Mouse (Mus musculus): ENCODE measurements around the gene Atg4c. TPM values are rescaled to one million over a fixed set of nuclear protein-coding genes. Genes with fewer than 3 reads are reported as not detected.
A peak's percentile ranks its signal among the peaks of the same experiment; 100 is the strongest.

Gene Atg4c
- polyA plus RNA-seq, 1 experiment from 2014 or later: 13.1 TPM

DNA sequence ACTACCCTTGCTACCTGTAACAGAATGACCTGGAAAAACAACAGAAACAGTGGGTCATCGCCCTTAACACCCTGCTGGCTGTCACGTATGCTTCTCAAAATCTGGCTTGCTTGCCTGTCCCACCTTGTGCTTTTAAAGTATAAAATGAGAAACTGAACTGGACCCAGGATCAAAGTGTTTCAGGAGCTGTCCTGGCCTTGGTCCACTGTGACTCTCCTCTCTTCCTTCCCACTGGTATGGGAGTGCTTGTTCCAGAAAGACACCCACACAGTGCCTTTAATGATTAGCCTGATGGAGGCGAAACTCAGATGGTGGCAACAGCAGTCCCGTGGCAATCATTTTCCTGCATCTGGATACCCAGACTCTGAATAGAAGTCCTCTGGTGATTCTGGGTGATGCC, 9.1 kb upstream of the Atg4c start:
- no peak for ATAC-seq (replicated peaks; ENCODE audit: low FRiP score, low read depth)
- H3K27me3 ChIP-seq (ENCODE audit: insufficient read depth, low read length): no peaks in the 10 kb centered on the region
- 37% methylated on average over 4 of the region's 4 CpGs for WGBS
- H3K4me1 ChIP-seq (replicated peaks; ENCODE audit: insufficient read depth, low read length): no peaks in the 10 kb centered on the region
- H3K4me3 ChIP-seq (replicated peaks; ENCODE audit: low read depth, low read length): no peak overlapping the region
- H3K9me3 ChIP-seq (replicated peaks; ENCODE audit: low read length): no peaks in the 10 kb centered on the region
- H3K27ac ChIP-seq: no peak overlapping the region
- H3K36me3 ChIP-seq (ENCODE audit: insufficient read depth, low read length): no peaks in the 10 kb centered on the region
- 0 out of 2 replicates have a peak overlapping the region, but pooled peaks have one; percentile 8 for H3K9ac ChIP-seq (ENCODE audit: low read depth, low read length)
- H3K4me2 ChIP-seq (ENCODE audit: low read length): no peak overlapping the region
- DNase-seq (ENCODE audit: low spot score): no peak
- no peak for TF ChIP-seq CTCF (IDR thresholded peaks at IDR 0.05; ENCODE audit: low read depth)

DNA sequence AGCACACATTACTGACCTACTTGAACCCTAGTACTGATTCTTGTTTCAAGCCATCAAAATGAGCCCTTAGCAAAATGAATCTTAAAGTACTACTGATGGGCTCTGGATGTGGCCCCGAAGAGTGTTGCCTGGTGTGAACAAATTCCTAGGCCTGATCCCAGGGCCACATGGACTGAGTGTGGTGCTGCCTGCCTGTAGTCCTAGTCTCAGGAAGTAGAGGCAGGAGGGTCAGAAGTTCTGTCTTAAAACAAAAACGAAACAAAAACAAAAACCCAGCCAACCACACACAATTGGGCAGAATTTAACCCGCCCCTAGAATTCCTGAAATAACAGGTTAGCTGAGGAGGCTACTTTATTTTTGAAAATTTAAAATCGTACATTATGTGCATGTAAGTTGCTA, 8.4 kb upstream of the Atg4c start:
- H3K9me3 ChIP-seq (replicated peaks; ENCODE audit: low read length): no peaks in the 10 kb centered on the region
- no peak overlapping the region for H3K4me3 ChIP-seq (replicated peaks; ENCODE audit: low read depth, low read length)
- DNase-seq (ENCODE audit: low spot score) (no peak), ATAC-seq (replicated peaks; ENCODE audit: low FRiP score, low read depth) (no peak)
- H3K9ac ChIP-seq (ENCODE audit: low read depth, low read length): no peak overlapping the region
- H3K4me1 ChIP-seq (replicated peaks; ENCODE audit: insufficient read depth, low read length): no peaks in the 10 kb centered on the region
- H3K27ac ChIP-seq: no peak overlapping the region
- no peaks in the 10 kb centered on the region for H3K27me3 ChIP-seq (ENCODE audit: insufficient read depth, low read length)
- no peak overlapping the region for H3K4me2 ChIP-seq (ENCODE audit: low read length)
- 74% methylated on average over 4 of the region's 4 CpGs for WGBS
- no peak for TF ChIP-seq CTCF (IDR thresholded peaks at IDR 0.05; ENCODE audit: low read depth)
- no peaks in the 10 kb centered on the region for H3K36me3 ChIP-seq (ENCODE audit: insufficient read depth, low read length)

DNA sequence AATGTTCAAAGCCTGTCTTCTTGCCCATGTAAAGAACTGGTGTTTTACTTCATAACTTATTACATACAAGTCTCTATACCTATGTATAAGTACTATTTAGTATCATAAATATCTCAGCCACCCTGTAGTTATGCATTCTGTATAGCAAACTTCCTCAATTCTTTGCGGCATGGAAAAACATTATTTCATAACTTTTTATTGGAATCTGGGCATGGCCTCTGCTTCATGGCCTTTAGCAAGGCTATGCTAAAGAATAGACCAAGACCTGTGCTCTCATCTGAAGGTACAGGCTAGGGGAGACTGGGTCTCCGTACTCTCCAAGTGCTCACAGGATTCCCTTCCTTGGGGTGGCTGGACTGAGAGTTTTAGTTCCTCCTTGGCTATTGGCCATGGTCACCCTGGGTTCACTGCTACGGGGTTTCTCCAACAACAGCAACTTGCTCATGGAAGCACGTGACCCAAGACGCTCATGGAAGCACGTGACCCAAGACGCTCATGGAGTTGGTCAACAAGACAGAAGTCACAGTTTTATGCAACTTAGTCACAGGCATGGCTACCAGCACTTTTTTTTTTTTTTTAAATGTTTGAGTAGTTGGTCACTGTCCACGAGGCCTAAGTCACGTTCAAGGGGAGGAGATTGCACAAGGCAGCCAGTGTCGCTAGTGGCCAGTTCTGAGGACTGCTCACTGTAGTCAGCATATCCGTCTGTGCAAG, 7.2 kb upstream of the Atg4c start:
- 88% methylated on average over 11 of the region's 11 CpGs for WGBS

DNA sequence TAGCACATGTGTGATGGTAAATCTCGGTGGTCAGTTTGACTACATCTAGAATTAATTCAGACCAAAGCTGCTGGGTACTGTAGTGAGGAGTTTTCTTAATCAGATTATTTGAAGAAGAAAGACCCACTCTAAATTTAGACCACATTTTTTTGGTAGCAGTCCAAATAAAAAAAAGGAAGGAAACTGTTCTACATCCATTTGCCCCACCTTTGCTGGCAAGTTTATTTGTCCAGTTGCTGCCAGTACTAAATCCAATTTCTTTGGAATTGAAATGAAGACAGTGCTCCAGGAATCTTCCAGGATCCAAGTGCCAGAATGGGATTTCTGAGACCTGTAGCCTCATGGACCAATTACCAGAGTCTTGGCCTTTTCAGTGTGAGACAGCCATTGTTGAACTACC, 1.1 kb upstream of the Atg4c start:
- no peak overlapping the region for H3K9ac ChIP-seq (ENCODE audit: low read depth, low read length)
- no peak for TF ChIP-seq CTCF (IDR thresholded peaks at IDR 0.05; ENCODE audit: low read depth)

More for the DNA sequence above, 7.2 kb upstream of the Atg4c start:
- H3K4me3 ChIP-seq (replicated peaks; ENCODE audit: low read depth, low read length): no peak overlapping the region
- no peak overlapping the region for H3K9ac ChIP-seq (ENCODE audit: low read depth, low read length)
- H3K27me3 ChIP-seq (ENCODE audit: insufficient read depth, low read length): no peaks in the 10 kb centered on the region
- ATAC-seq (replicated peaks; ENCODE audit: low FRiP score, low read depth): no peak
- H3K9me3 ChIP-seq (replicated peaks; ENCODE audit: low read length): no peaks in the 10 kb centered on the region
- H3K36me3 ChIP-seq (ENCODE audit: insufficient read depth, low read length): no peaks in the 10 kb centered on the region
- H3K4me2 ChIP-seq (ENCODE audit: low read length): no peak overlapping the region
- no peak overlapping the region for H3K27ac ChIP-seq
- H3K4me1 ChIP-seq (replicated peaks; ENCODE audit: insufficient read depth, low read length): no peaks in the 10 kb centered on the region
- TF ChIP-seq CTCF (IDR thresholded peaks at IDR 0.05; ENCODE audit: low read depth): no peak
- no peak for DNase-seq (ENCODE audit: low spot score)

DNA sequence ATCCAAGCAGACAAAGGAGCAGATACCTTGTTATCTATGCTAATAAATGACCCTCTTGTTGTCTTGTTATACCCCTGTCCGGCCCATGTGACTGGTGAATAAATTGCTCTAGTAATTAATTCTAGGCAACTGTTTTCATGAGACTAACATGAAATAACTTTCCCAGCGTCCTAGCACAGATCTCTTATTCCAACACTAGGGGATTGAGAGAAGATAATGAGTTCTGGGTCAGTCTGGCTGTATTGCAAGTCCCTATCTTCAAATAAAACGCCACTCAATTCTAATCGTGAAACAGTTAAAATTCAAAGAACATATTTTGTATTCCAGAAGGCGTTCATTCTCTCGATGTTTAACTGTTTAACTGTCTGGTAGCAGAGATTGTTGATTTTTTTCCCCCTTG, 520 bp upstream of the Atg4c start:
- no peaks in the 10 kb centered on the region for H3K9me3 ChIP-seq (replicated peaks; ENCODE audit: low read length)
- no peaks in the 10 kb centered on the region for H3K27me3 ChIP-seq (ENCODE audit: insufficient read depth, low read length)
- H3K9ac ChIP-seq (ENCODE audit: low read depth, low read length): no peak overlapping the region
- WGBS: 46% methylated on average over 6 of the region's 6 CpGs
- H3K4me3 ChIP-seq (replicated peaks; ENCODE audit: low read depth, low read length): peak overlapping the region; percentile 74
- no peak overlapping the region for H3K27ac ChIP-seq
- H3K4me1 ChIP-seq (replicated peaks; ENCODE audit: insufficient read depth, low read length): 0 out of 2 replicates have a peak, but pooled peaks cover 4% of the 10 kb centered on the region
- ATAC-seq (replicated peaks; ENCODE audit: low FRiP score, low read depth): no peak
- DNase-seq (ENCODE audit: low spot score): no peak
- H3K4me2 ChIP-seq (ENCODE audit: low read length): peak overlapping the region; percentile 69
- 0 out of 2 replicates have a peak, but pooled peaks have one; percentile 2 for TF ChIP-seq CTCF (IDR thresholded peaks at IDR 0.05; ENCODE audit: low read depth)
- no peaks in the 10 kb centered on the region for H3K36me3 ChIP-seq (ENCODE audit: insufficient read depth, low read length)

More for the DNA sequence above, 1.1 kb upstream of the Atg4c start:
- ATAC-seq (replicated peaks; ENCODE audit: low FRiP score, low read depth): no peak
- Histone ChIP-seq H3K4me3 (replicated peaks; ENCODE audit: low read depth, low read length) (no peak overlapping the region), H3K27me3 (ENCODE audit: insufficient read depth, low read length) (no peaks in the 10 kb centered on the region), H3K4me2 (ENCODE audit: low read length) (no peak overlapping the region), H3K9me3 (replicated peaks; ENCODE audit: low read length) (no peaks in the 10 kb centered on the region), H3K36me3 (ENCODE audit: insufficient read depth, low read length) (no peaks in the 10 kb centered on the region), H3K27ac (no peak overlapping the region), H3K4me1 (replicated peaks; ENCODE audit: insufficient read depth, low read length) (0 out of 2 replicates have a peak, but pooled peaks cover 4% of the 10 kb centered on the region)
- no peak for DNase-seq (ENCODE audit: low spot score)
- 85% methylated on average over 1 of the region's 1 CpGs for WGBS

DNA sequence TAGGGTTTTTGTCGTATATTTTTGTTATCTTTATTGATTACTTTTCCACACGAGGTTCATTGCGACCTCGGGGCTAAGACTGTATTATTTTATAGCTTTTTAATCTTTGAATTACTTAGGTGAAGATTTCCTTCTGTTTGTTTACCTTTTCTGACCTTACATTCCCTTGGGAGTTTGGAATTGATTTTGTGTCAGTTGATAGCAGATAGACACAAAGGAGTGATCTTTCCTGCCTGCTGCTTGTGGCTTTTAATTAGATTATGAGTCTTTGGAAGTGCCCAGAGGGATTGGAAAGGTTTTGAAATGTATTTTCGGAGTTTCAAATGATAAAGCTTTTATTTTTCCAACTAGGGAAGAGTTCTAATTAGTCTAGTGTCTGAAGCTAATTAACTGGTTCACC, 1.1 kb downstream of the Atg4c start:
- no peak for DNase-seq (ENCODE audit: low spot score)
- Histone ChIP-seq H3K9me3 (replicated peaks; ENCODE audit: low read length) (no peaks in the 10 kb centered on the region), H3K4me2 (ENCODE audit: low read length) (peak overlapping the region; percentile 69), H3K27me3 (ENCODE audit: insufficient read depth, low read length) (no peaks in the 10 kb centered on the region), H3K4me3 (replicated peaks; ENCODE audit: low read depth, low read length) (peak overlapping the region; percentile 74), H3K36me3 (ENCODE audit: insufficient read depth, low read length) (no peaks in the 10 kb centered on the region), H3K9ac (ENCODE audit: low read depth, low read length) (peak overlapping the region; percentile 84; the same call in 1 of the 2 replicates), H3K4me1 (replicated peaks; ENCODE audit: insufficient read depth, low read length) (0 out of 2 replicates have a peak, but pooled peaks cover 4% of the 10 kb centered on the region), H3K27ac (no peak overlapping the region)
- no peak for TF ChIP-seq CTCF (IDR thresholded peaks at IDR 0.05; ENCODE audit: low read depth)
- no peak for ATAC-seq (replicated peaks; ENCODE audit: low FRiP score, low read depth)
- WGBS: 23% methylated on average over 5 of the region's 5 CpGs

All from kidney, postnatal 0 days (tissue).